Mouse (Mus musculus) limb, embryonic 11.5 days (tissue): ENCODE data around the gene Prr9. TPM values are rescaled to one million over a fixed set of nuclear protein-coding genes. Genes with fewer than 3 reads are reported as not detected.
A peak's percentile ranks its signal among the peaks of the same experiment; 100 is the strongest.

Source experiments
- ATAC-seq: fragments of 200-750 bp; cut with Nextera tagmentation; 2 replicates; pipeline ENCODE4 v1.8.0; 2017; ENCODE audit warnings: low read depth; ENCODE audit not compliant: insufficient number of reproducible peaks, low FRiP score, low TSS enrichment
- DNase-seq: peaks from one replicate; pipeline ENCODE4 v3.0.0-alpha.2; 2015; ENCODE audit warnings: low spot score
- H3K27ac ChIP-seq: fragments of 300-500 bp; sonication (generic); replicated peaks from 2 replicates; pipeline ENCODE4 v1.5.1; 2014; ENCODE audit warnings: low read depth, mild to moderate bottlenecking, low read length
- H3K27me3 ChIP-seq: fragments of 300-500 bp; sonication (generic); 2 replicates; pipeline ENCODE4 v1.6.1; 2014; ENCODE audit warnings: mild to moderate bottlenecking, low read length, mixed read lengths; ENCODE audit not compliant: control insufficient read depth, insufficient read depth
- H3K36me3 ChIP-seq: fragments of 300-500 bp; sonication (generic); 2 replicates; pipeline ENCODE4 v1.6.1; 2014; ENCODE audit warnings: mild to moderate bottlenecking, low read length, moderate library complexity, mixed read lengths; ENCODE audit not compliant: control insufficient read depth, insufficient read depth
- H3K4me1 ChIP-seq: fragments of 300-500 bp; sonication (generic); 2 replicates; pipeline ENCODE4 v1.6.1; 2014; ENCODE audit warnings: low read length, mixed read lengths; ENCODE audit not compliant: control insufficient read depth, insufficient read depth
- H3K4me2 ChIP-seq: fragments of 300-500 bp; sonication (generic); 2 replicates; pipeline ENCODE4 v1.6.1; 2014; ENCODE audit warnings: low read depth, mild to moderate bottlenecking, moderate library complexity; ENCODE audit not compliant: severe bottlenecking
- H3K4me3 ChIP-seq: fragments of 300-500 bp; sonication (generic); 2 replicates; pipeline ENCODE4 v1.5.1; 2014; ENCODE audit warnings: low read depth, low read length
- H3K9ac ChIP-seq: fragments of 300-500 bp; sonication (generic); 2 replicates; pipeline ENCODE4 v1.6.1; 2014; ENCODE audit warnings: mild to moderate bottlenecking, low read length
- H3K9me3 ChIP-seq: fragments of 300-500 bp; sonication (generic); 2 replicates; pipeline ENCODE4 v1.6.1; 2016; ENCODE audit warnings: low read length; ENCODE audit not compliant: control insufficient read depth
- whole genome bisulfite sequencing: fragments of 180-500 bp; shearing (Covaris S2); extraction: QIAGEN DNeasy Blood & Tissue Kit; methylation state at CpG from one replicate; pipeline ENCODE4 v1.1.7; 2014; 5-methylcytosine and 5-hydroxymethylcytosine counted together
- polyA plus RNA-seq: library from polyadenylated mRNA; unstranded; fragments of >200 nt; fragmentation: Nextera tagmentation; extraction: Ambion mirVana; gene quantifications from 2 replicates; pipeline ENCODE4 v1.2.1, GENCODE M21; 2014

Prr9 gene
- polyA plus RNA-seq, result not detected in 2 replicates

- no peak within 1 kb of the TSS for H3K4me2 ChIP-seq
- no peaks in the 10 kb centered on the region for H3K9me3 ChIP-seq
- H3K9ac ChIP-seq, result no peak within 1 kb of the TSS
- no peaks in the 10 kb centered on the region for H3K4me1 ChIP-seq
- no peak within 1 kb of the TSS for H3K4me3 ChIP-seq
- H3K36me3 ChIP-seq, result no peaks in the 10 kb centered on the region
- H3K27ac ChIP-seq, result no peak within 1 kb of the TSS
- no peaks in the 10 kb centered on the region for H3K27me3 ChIP-seq
- ATAC-seq, result no peak
- no peak for DNase-seq
- 51% methylated on average over 5 of the region's 5 CpGs for WGBS
Measured at GRCm38 (mm10) chr3:92123847-92124246, at the start of gene Prr9. Prr9 (minus strand) TSS chr3:92123947.

- Histone ChIP-seq H3K4me3 (no peak overlapping the region), H3K4me2 (no peak overlapping the region), H3K27me3 (no peaks in the 10 kb centered on the region), H3K36me3 (no peaks in the 10 kb centered on the region), H3K9ac (no peak overlapping the region), H3K4me1 (no peaks in the 10 kb centered on the region), H3K9me3 (no peaks in the 10 kb centered on the region), H3K27ac (no peak overlapping the region)
- ATAC-seq (no peak), DNase-seq (no peak)
- 83% methylated on average over 3 of the region's 3 CpGs for WGBS
Measured at GRCm38 (mm10) chr3:92169847-92170246, 46.1 kb upstream of the Prr9 start.

- DNase-seq, result peak; percentile 77
- Histone ChIP-seq H3K36me3 (no peaks in the 10 kb centered on the region), H3K9ac (no peak overlapping the region), H3K27ac (no peak overlapping the region), H3K4me1 (no peaks in the 10 kb centered on the region), H3K4me3 (no peak overlapping the region), H3K27me3 (no peaks in the 10 kb centered on the region), H3K9me3 (no peaks in the 10 kb centered on the region), H3K4me2 (no peak overlapping the region)
- ATAC-seq, result no peak
Measured at GRCm38 (mm10) chr3:92153322-92153721, 29.6 kb upstream of the Prr9 start.

GRCm38 (mm10) chr3:92150631-92151277, 27.0 kb upstream of the Prr9 start:
- DNase-seq, result peak; percentile 59
- ATAC-seq, result peak; percentile 86; the same call in 1 of the 2 replicates
- no peak overlapping the region for H3K9ac ChIP-seq
- H3K36me3 ChIP-seq, result no peaks in the 10 kb centered on the region
- H3K27ac ChIP-seq, result no peak overlapping the region
- H3K4me2 ChIP-seq, result no peak overlapping the region
- WGBS, result 24% methylated on average over 8 of the region's 8 CpGs
- no peak overlapping the region for H3K4me3 ChIP-seq
- H3K27me3 ChIP-seq, result no peaks in the 10 kb centered on the region
- no peaks in the 10 kb centered on the region for H3K9me3 ChIP-seq
- no peaks in the 10 kb centered on the region for H3K4me1 ChIP-seq

- no peak for DNase-seq
- H3K4me3 ChIP-seq, result no peak overlapping the region
- no peaks in the 10 kb centered on the region for H3K4me1 ChIP-seq
- 77% methylated on average over 5 of the region's 5 CpGs for WGBS
- H3K27me3 ChIP-seq, result no peaks in the 10 kb centered on the region
- no peak overlapping the region for H3K27ac ChIP-seq
- ATAC-seq, result no peak
- H3K9me3 ChIP-seq, result no peaks in the 10 kb centered on the region
- H3K4me2 ChIP-seq, result no peak overlapping the region
- H3K9ac ChIP-seq, result no peak overlapping the region
- H3K36me3 ChIP-seq, result no peaks in the 10 kb centered on the region
Measured at GRCm38 (mm10) chr3:92147913-92148312, 24.2 kb upstream of the Prr9 start.

- DNase-seq (no peak), ATAC-seq (no peak)
- H3K9ac ChIP-seq, result no peak overlapping the region
- H3K9me3 ChIP-seq, result no peaks in the 10 kb centered on the region
- no peak overlapping the region for H3K4me2 ChIP-seq
- no peaks in the 10 kb centered on the region for H3K27me3 ChIP-seq
- H3K4me1 ChIP-seq, result no peaks in the 10 kb centered on the region
- H3K27ac ChIP-seq, result no peak overlapping the region
- H3K4me3 ChIP-seq, result no peak overlapping the region
- 37% methylated on average over 2 of the region's 2 CpGs for WGBS
- H3K36me3 ChIP-seq, result no peaks in the 10 kb centered on the region
Measured at GRCm38 (mm10) chr3:92147420-92147819, 23.7 kb upstream of the Prr9 start.

GRCm38 (mm10) chr3:92142644-92143043, 18.9 kb upstream of the Prr9 start, which contains the start of gene Lelp1:
Lelp1 (minus strand) TSS chr3:92142744.
- H3K4me2 ChIP-seq, result no peak within 1 kb of the TSS
- no peak within 1 kb of the TSS for H3K27ac ChIP-seq
- H3K9ac ChIP-seq, result no peak within 1 kb of the TSS
- no peaks in the 10 kb centered on the region for H3K9me3 ChIP-seq
- DNase-seq (no peak), ATAC-seq (no peak)
- H3K4me3 ChIP-seq, result no peak within 1 kb of the TSS
- no peaks in the 10 kb centered on the region for H3K27me3 ChIP-seq
- WGBS, result 67% methylated on average over 1 of the region's 1 CpGs
- H3K4me1 ChIP-seq, result no peaks in the 10 kb centered on the region
- no peaks in the 10 kb centered on the region for H3K36me3 ChIP-seq

- Histone ChIP-seq H3K4me3 (no peak overlapping the region), H3K9ac (no peak overlapping the region), H3K27me3 (no peaks in the 10 kb centered on the region), H3K36me3 (no peaks in the 10 kb centered on the region), H3K4me1 (no peaks in the 10 kb centered on the region), H3K27ac (no peak overlapping the region), H3K4me2 (no peak overlapping the region), H3K9me3 (no peaks in the 10 kb centered on the region)
- WGBS, result 87% methylated on average over 3 of the region's 3 CpGs
- ATAC-seq (no peak), DNase-seq (no peak)
Measured at GRCm38 (mm10) chr3:92120902-92121301, 2.8 kb downstream of the Prr9 start.

GRCm38 (mm10) chr3:92117930-92118329, 5.8 kb downstream of the Prr9 start:
- no peak overlapping the region for H3K4me3 ChIP-seq
- no peak for DNase-seq
- ATAC-seq, result no peak

More at GRCm38 (mm10) chr3:92117930-92118329, 5.8 kb downstream of the Prr9 start:
- 34% methylated on average over 3 of the region's 3 CpGs for WGBS
- Histone ChIP-seq H3K27ac (no peak overlapping the region), H3K9ac (no peak overlapping the region), H3K4me1 (no peaks in the 10 kb centered on the region), H3K27me3 (no peaks in the 10 kb centered on the region), H3K36me3 (no peaks in the 10 kb centered on the region), H3K9me3 (no peaks in the 10 kb centered on the region), H3K4me2 (no peak overlapping the region)
